Mouse (Mus musculus) CH12.LX (cell line): ENCODE data around the gene Zbtb17.

Experiments used
- BHLHE40 ChIP-seq: IDR thresholded peaks from 2 replicates; pipeline ENCODE4 v1.6.1; 2011; ENCODE audit warnings: mild to moderate bottlenecking, low read depth, low read length, improper control_type of control experiment
- CTCF ChIP-seq, 2 experiments: IDR thresholded peaks in 1 of 2; conservative IDR thresholded peaks in 1 of 2; 2 replicates each; pipeline ENCODE4 v1.5.1; 2011 to 2012; ENCODE audit warnings: low read depth in 2 of 2, low read length in 2 of 2, improper control_type of control experiment in 1 of 2, inconsistent platforms in 1 of 2, mild to moderate bottlenecking in 1 of 2, moderate library complexity in 1 of 2
- EP300 ChIP-seq: IDR thresholded peaks from 2 replicates; pipeline ENCODE4 v1.6.1; 2011; ENCODE audit warnings: low read length, improper control_type of control experiment
- HCFC1 ChIP-seq: IDR thresholded peaks from 2 replicates; pipeline ENCODE4 v1.6.1; 2012; ENCODE audit warnings: low read depth, mild to moderate bottlenecking, inconsistent platforms, low read length, improper control_type of control experiment
- IRF4 ChIP-seq: IDR thresholded peaks from 2 replicates; pipeline ENCODE4 v1.6.1; 2014; ENCODE audit warnings: low read depth, mild to moderate bottlenecking, inconsistent platforms, low read length, improper control_type of control experiment
- JUN ChIP-seq: IDR thresholded peaks from 2 replicates; pipeline ENCODE4 v1.6.1; 2011; ENCODE audit warnings: low read depth, mild to moderate bottlenecking, low read length, improper control_type of control experiment, moderate library complexity; ENCODE audit not compliant: insufficient read depth
- MAZ ChIP-seq: IDR thresholded peaks from 2 replicates; pipeline ENCODE4 v1.6.1; 2012; ENCODE audit warnings: low read depth, mild to moderate bottlenecking, inconsistent platforms, low read length, improper control_type of control experiment, moderate library complexity
- MEF2A ChIP-seq: IDR thresholded peaks from 2 replicates; pipeline ENCODE4 v1.6.1; 2014; ENCODE audit warnings: low read depth, mild to moderate bottlenecking, inconsistent platforms, low read length, improper control_type of control experiment, borderline replicate concordance
- POLR2A ChIP-seq: IDR thresholded peaks from 2 replicates; pipeline ENCODE4 v1.6.1; 2011; ENCODE audit warnings: low read depth, mild to moderate bottlenecking, improper control_type of control experiment, low read length
- POLR2AphosphoS2 ChIP-seq: IDR thresholded peaks from 2 replicates; pipeline ENCODE4 v1.6.1; 2011; ENCODE audit warnings: low read depth, low read length, improper control_type of control experiment
- SIN3A ChIP-seq: IDR thresholded peaks from 2 replicates; pipeline ENCODE4 v1.6.1; 2012; ENCODE audit warnings: low read length, improper control_type of control experiment, inconsistent platforms
- UBTF ChIP-seq: IDR thresholded peaks from 2 replicates; pipeline ENCODE4 v1.6.1; 2012; ENCODE audit warnings: low read depth, mild to moderate bottlenecking, inconsistent platforms, low read length, improper control_type of control experiment, moderate library complexity
- USF1 ChIP-seq: IDR thresholded peaks from 2 replicates; pipeline ENCODE4 v1.6.1; 2014; ENCODE audit warnings: low read depth, mild to moderate bottlenecking, inconsistent platforms, low read length, improper control_type of control experiment
- ZNF384 ChIP-seq: IDR thresholded peaks from 2 replicates; pipeline ENCODE4 v1.6.1; 2012; ENCODE audit warnings: low read depth, low read length, improper control_type of control experiment, inconsistent platforms

- TF ChIP-seq POLR2AphosphoS2: no peak
- no peak for TF ChIP-seq HCFC1
- TF ChIP-seq CTCF (conservative IDR thresholded peaks at IDR 0.05 in 1 of 2, IDR thresholded peaks at IDR 0.05 in 1 of 2; ENCODE audit: low read depth in 2 of 2, low read length in 2 of 2): no peak
- no peak for TF ChIP-seq EP300
- TF ChIP-seq MAZ: no peak
- TF ChIP-seq POLR2A: no peak
- no peak for TF ChIP-seq MEF2A
- no peak for TF ChIP-seq BHLHE40
- no peak for TF ChIP-seq ZNF384
- no peak for TF ChIP-seq IRF4
- TF ChIP-seq UBTF: no peak
- no peak for TF ChIP-seq USF1
- TF ChIP-seq SIN3A: no peak
- no peak for TF ChIP-seq JUN
Measured at GRCm38 (mm10) chr4:141429381-141429780, 15.1 kb upstream of the Zbtb17 start.
